Mouse (Mus musculus) heart, embryonic 15.5 days (tissue): ENCODE measurements at regions not wholly inside any gene's neighbourhood (a gene's known extent, or its start where the extent isn't known, plus 50 kb on each side); places are given as distances from the start of the nearest gene placed in this dataset.
A peak's percentile ranks its signal among the peaks of the same experiment; 100 is the strongest.

Experiments
- ATAC-seq: fragments of 200-750 bp; cut with Nextera tagmentation; replicated peaks from 2 replicates; pipeline ENCODE4 v1.8.0; 2017; ENCODE audit warnings: low read depth, moderate TSS enrichment; ENCODE audit not compliant: insufficient number of reproducible peaks, insufficient read depth, low FRiP score
- H3K27ac ChIP-seq: fragments of 300-500 bp; sonication (generic); 2 replicates; pipeline ENCODE4 v1.5.1; 2015; ENCODE audit warnings: mild to moderate bottlenecking, inconsistent platforms
- H3K27me3 ChIP-seq: fragments of 300-500 bp; sonication (generic); 2 replicates; pipeline ENCODE4 v1.6.1; 2015; ENCODE audit warnings: inconsistent platforms
- H3K36me3 ChIP-seq: fragments of 300-500 bp; sonication (generic); 2 replicates; pipeline ENCODE4 v1.6.1; 2015; ENCODE audit warnings: mild to moderate bottlenecking, inconsistent platforms
- H3K4me1 ChIP-seq: fragments of 300-500 bp; sonication (generic); replicated peaks from 2 replicates; pipeline ENCODE4 v1.6.1; 2015; ENCODE audit warnings: inconsistent platforms
- H3K4me2 ChIP-seq: fragments of 300-500 bp; sonication (generic); 2 replicates; pipeline ENCODE4 v1.6.1; 2015; ENCODE audit warnings: inconsistent platforms, mild to moderate bottlenecking, moderate library complexity
- H3K4me3 ChIP-seq: fragments of 300-500 bp; sonication (generic); 2 replicates; pipeline ENCODE4 v1.5.1; 2015; ENCODE audit warnings: mild to moderate bottlenecking, inconsistent platforms
- H3K9ac ChIP-seq: fragments of 300-500 bp; sonication (generic); 2 replicates; pipeline ENCODE4 v1.6.1; 2015; ENCODE audit warnings: mild to moderate bottlenecking, inconsistent platforms
- H3K9me3 ChIP-seq: fragments of 300-500 bp; sonication (generic); replicated peaks from 2 replicates; pipeline ENCODE4 v1.6.1; 2016; ENCODE audit warnings: inconsistent platforms
- WGBS: fragments of 180-500 bp; shearing (Covaris S2); methylation state at CpG from one replicate; pipeline ENCODE4 v1.1.7; 2015; ENCODE audit warnings: mixed read lengths; 5-methylcytosine and 5-hydroxymethylcytosine counted together

GRCm38 (mm10) chr10:9164333-9164732 lies 278.5 kb upstream of the Sash1 start:
- Histone ChIP-seq H3K4me1 (no peaks in the 10 kb centered on the region), H3K9ac (no peak overlapping the region), H3K4me2 (no peak overlapping the region), H3K27me3 (no peaks in the 10 kb centered on the region), H3K27ac (no peak overlapping the region), H3K9me3 (no peaks in the 10 kb centered on the region), H3K4me3 (no peak overlapping the region), H3K36me3 (no peaks in the 10 kb centered on the region)
- WGBS = 81% methylated on average over 7 of the region's 7 CpGs
- ATAC-seq = no peak

GRCm38 (mm10) chr10:9161597-9161996 lies 275.7 kb upstream of the Sash1 start:
- no peak overlapping the region for H3K9ac ChIP-seq
- ATAC-seq = no peak
- H3K27ac ChIP-seq = no peak overlapping the region
- H3K4me3 ChIP-seq = no peak overlapping the region
- no peaks in the 10 kb centered on the region for H3K36me3 ChIP-seq
- 89% methylated on average over 7 of the region's 7 CpGs for WGBS
- H3K27me3 ChIP-seq = no peaks in the 10 kb centered on the region
- no peaks in the 10 kb centered on the region for H3K4me1 ChIP-seq
- no peak overlapping the region for H3K4me2 ChIP-seq
- H3K9me3 ChIP-seq = no peaks in the 10 kb centered on the region

GRCm38 (mm10) chr10:9157299-9158215 lies 271.7 kb upstream of the Sash1 start:
- H3K4me2 ChIP-seq = no peak overlapping the region
- no peaks in the 10 kb centered on the region for H3K27me3 ChIP-seq
- no peaks in the 10 kb centered on the region for H3K4me1 ChIP-seq
- H3K4me3 ChIP-seq = no peak overlapping the region
- H3K27ac ChIP-seq = no peak overlapping the region
- WGBS = 57% methylated on average over 10 of the region's 10 CpGs
- no peaks in the 10 kb centered on the region for H3K36me3 ChIP-seq
- no peak for ATAC-seq
- no peak overlapping the region for H3K9ac ChIP-seq
- no peaks in the 10 kb centered on the region for H3K9me3 ChIP-seq

DNA sequence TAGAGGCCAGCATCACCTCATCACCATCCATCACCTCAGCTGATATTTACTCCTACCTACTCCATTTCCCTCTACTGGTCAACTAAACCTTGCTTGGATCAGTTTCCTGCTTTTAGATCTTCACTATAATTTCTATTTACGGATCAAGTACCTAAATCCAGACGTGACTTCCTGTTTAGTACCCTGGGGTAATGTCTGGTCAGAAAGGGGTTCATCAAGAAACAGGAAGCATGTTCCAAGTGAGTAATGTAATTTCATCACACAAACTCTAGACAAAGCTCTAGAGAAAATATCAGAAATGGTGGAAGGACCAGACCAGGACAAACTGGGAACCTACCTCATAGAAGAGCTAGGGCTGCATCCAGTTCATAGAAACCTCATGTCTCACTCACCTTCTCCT lies 250.2 kb upstream of the Sash1 start:
- Histone ChIP-seq H3K9me3 (no peaks in the 10 kb centered on the region), H3K4me2 (no peak overlapping the region), H3K9ac (no peak overlapping the region), H3K36me3 (no peaks in the 10 kb centered on the region), H3K27me3 (no peaks in the 10 kb centered on the region), H3K4me3 (no peak overlapping the region), H3K4me1 (no peaks in the 10 kb centered on the region), H3K27ac (no peak overlapping the region)
- no peak for ATAC-seq
- 62% methylated on average over 2 of the region's 2 CpGs for WGBS

- Histone ChIP-seq H3K4me2 (no peak overlapping the region), H3K4me1 (no peaks in the 10 kb centered on the region), H3K9me3 (no peaks in the 10 kb centered on the region), H3K27ac (no peak overlapping the region), H3K9ac (no peak overlapping the region), H3K27me3 (no peaks in the 10 kb centered on the region), H3K4me3 (no peak overlapping the region), H3K36me3 (no peaks in the 10 kb centered on the region)
- ATAC-seq = no peak
- WGBS = 70% methylated on average over 9 of the region's 9 CpGs
These were observed 248.6 kb upstream of the Sash1 start for GRCm38 (mm10) chr10:9134293-9135021.

- Histone ChIP-seq H3K9me3 (no peaks in the 10 kb centered on the region), H3K4me3 (no peak overlapping the region), H3K36me3 (no peaks in the 10 kb centered on the region), H3K27me3 (no peaks in the 10 kb centered on the region), H3K4me2 (no peak overlapping the region), H3K27ac (no peak overlapping the region), H3K9ac (no peak overlapping the region), H3K4me1 (no peaks in the 10 kb centered on the region)
- ATAC-seq = no peak
- WGBS = 70% methylated on average over 2 of the region's 2 CpGs
These were observed 244.2 kb upstream of the Sash1 start for GRCm38 (mm10) chr10:9130061-9130460.

DNA sequence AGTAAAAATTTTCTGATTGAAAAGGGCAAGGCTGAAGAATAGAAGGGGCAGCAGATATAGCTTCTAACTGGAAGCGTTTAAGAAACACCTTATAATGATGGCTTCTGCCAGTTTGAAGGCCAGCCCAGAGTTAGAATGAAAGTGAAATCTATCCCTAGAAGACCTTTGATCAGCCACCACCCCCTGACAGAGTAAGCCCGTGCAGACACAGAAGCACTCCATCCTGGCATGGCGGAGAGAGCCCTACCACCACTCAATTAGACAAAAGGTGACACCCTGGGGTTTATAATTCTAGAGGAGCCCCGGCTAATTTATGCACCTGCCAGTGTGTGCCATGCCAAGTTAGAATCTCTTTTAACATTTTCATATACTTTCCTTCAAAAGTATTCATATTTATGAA lies 233.4 kb upstream of the Sash1 start:
- Histone ChIP-seq H3K27me3 (no peaks in the 10 kb centered on the region), H3K4me3 (no peak overlapping the region), H3K9ac (no peak overlapping the region), H3K27ac (no peak overlapping the region), H3K9me3 (no peaks in the 10 kb centered on the region), H3K36me3 (no peaks in the 10 kb centered on the region), H3K4me2 (no peak overlapping the region), H3K4me1 (peaks cover 7% of the 10 kb centered on the region; the same call in 1 of the 2 replicates)
- WGBS = 48% methylated on average over 4 of the region's 4 CpGs
- ATAC-seq = no peak

DNA sequence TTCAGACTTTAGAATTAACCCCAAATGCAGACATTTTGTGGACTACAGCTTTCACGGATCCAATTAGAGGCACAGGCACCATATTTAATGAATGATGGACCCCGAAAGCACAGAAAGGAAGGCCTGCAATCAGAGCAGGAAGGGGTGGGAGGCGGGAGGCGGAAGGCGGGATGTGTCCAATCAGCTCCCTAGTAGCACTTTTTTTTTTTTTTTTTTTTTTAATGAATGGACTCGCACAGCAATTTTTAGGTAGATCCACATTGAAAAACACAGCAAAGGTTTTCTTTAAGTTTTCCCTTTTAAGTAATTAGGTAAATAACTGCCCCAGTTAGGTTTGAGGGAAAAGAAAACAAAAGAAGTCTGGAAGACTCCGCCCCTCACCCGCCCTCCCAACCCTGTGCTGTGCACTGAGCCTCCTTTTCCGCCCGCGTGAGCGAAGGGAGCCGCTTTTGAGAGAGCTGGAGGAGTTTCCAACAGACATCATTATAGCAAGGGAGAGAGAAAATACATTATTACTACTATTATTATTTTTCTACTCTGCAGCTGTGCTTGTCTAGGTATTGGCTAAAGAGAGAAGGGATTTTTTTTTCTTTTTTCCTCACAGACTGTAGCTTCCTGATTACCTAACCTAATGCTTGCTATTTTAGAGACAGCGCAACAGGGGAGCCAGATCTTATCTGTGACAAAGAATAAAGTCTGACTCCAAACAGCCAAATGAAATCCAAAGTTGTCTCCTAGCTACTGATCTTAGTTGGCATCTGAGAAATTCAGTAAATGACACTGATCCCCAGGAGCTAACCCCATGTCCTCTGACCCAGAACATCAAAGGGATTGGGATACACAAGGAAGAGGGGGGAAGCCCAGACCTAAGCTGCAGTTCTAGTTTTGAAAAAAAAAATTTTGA lies 232.0 kb upstream of the Sash1 start:
- Histone ChIP-seq H3K4me3 (peak overlapping the region; percentile 30), H3K27me3 (no peaks in the 10 kb centered on the region), H3K9me3 (no peaks in the 10 kb centered on the region), H3K4me2 (peak overlapping the region; percentile 58), H3K36me3 (no peaks in the 10 kb centered on the region), H3K27ac (no peak overlapping the region), H3K9ac (0 out of 2 replicates have a peak overlapping the region, but pooled peaks have one; percentile 33), H3K4me1 (peaks cover 7% of the 10 kb centered on the region; the same call in 1 of the 2 replicates)
- no peak for ATAC-seq
- 23% methylated on average over 14 of the region's 14 CpGs for WGBS

- no peaks in the 10 kb centered on the region for H3K36me3 ChIP-seq
- H3K9ac ChIP-seq = no peak overlapping the region
- peak overlapping the region; percentile 58 for H3K4me2 ChIP-seq
- H3K4me1 ChIP-seq = peaks cover 7% of the 10 kb centered on the region; the same call in 1 of the 2 replicates
- no peak overlapping the region for H3K27ac ChIP-seq
- no peaks in the 10 kb centered on the region for H3K9me3 ChIP-seq
- H3K4me3 ChIP-seq = peak overlapping the region; percentile 30; the same call in 1 of the 2 replicates
- no peak for ATAC-seq
- H3K27me3 ChIP-seq = no peaks in the 10 kb centered on the region
- 89% methylated on average over 7 of the region's 7 CpGs for WGBS
These were observed 231.3 kb upstream of the Sash1 start for GRCm38 (mm10) chr10:9117134-9117533.

DNA sequence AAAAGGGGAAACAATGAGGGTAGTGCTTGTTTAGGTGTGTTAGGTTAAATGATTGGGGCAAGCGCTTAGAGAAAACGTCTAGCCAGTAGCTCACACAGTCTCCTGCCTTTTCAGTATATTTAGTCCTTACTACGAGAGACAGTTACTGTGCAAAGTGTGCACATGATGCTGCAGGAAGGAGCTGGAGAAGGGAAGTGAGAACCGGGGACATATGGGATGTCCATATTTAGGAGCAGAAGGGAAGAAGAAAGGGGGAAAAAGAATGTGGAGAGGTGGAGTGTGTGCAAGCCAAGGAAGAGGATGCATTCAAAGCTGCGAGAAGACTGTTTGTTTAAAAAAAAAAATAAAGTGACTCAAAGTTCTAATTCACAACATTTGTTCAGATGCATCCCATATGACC lies 227.8 kb upstream of the Sash1 start:
- no peak overlapping the region for H3K4me3 ChIP-seq
- H3K36me3 ChIP-seq = no peaks in the 10 kb centered on the region
- H3K27ac ChIP-seq = no peak overlapping the region
- no peak overlapping the region for H3K4me2 ChIP-seq
- no peak for ATAC-seq
- peaks cover 7% of the 10 kb centered on the region; the same call in 1 of the 2 replicates for H3K4me1 ChIP-seq
- no peak overlapping the region for H3K9ac ChIP-seq
- H3K27me3 ChIP-seq = no peaks in the 10 kb centered on the region
- H3K9me3 ChIP-seq = no peaks in the 10 kb centered on the region
- WGBS = 73% methylated on average over 5 of the region's 5 CpGs

DNA sequence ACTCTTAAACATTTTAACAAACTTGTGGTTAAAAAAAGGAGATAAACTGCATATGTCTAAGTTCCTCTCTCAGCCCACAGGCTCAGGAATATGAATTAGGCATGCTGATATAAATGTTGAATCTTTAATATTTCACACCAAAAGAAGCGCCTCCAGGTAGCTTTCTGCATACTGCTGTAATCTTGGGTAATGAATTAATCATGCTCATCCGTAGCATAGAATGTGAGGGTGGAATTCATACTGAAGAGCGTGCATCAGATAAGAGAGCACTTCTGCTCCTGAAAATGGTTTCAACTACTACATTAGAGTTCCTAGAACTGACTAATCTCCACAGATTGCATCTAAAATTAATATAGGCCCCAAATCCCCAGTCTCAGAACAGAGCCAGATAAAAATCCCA lies 225.2 kb upstream of the Sash1 start:
- ATAC-seq = no peak
- H3K4me3 ChIP-seq = no peak overlapping the region
- H3K4me1 ChIP-seq = no peaks in the 10 kb centered on the region
- 79% methylated on average over 3 of the region's 3 CpGs for WGBS
- H3K27me3 ChIP-seq = no peaks in the 10 kb centered on the region
- H3K9me3 ChIP-seq = no peaks in the 10 kb centered on the region
- no peak overlapping the region for H3K4me2 ChIP-seq
- no peak overlapping the region for H3K27ac ChIP-seq
- no peaks in the 10 kb centered on the region for H3K36me3 ChIP-seq
- no peak overlapping the region for H3K9ac ChIP-seq
